Mouse (Mus musculus) T-cell, adult 2 months (primary cell): ENCODE measurements around the gene Pax6.

Experiments
- DNase-seq: peaks from one replicate; pipeline ENCODE4 v3.0.0; 2022; ENCODE audit warnings: low spot score

Pax6 gene

GRCm38 (mm10) chr2:105684991-105685650 lies 16.4 kb downstream of the Pax6 start:
- DNase-seq: no peak

GRCm38 (mm10) chr2:105685651-105686050 lies 17.0 kb downstream of the Pax6 start:
- DNase-seq: no peak

GRCm38 (mm10) chr2:105686363-105687316 lies 17.9 kb downstream of the Pax6 start:
- no peak for DNase-seq

- DNase-seq: no peak
Measured at GRCm38 (mm10) chr2:105687317-105687991, 18.8 kb downstream of the Pax6 start.

- DNase-seq: no peak
Measured at GRCm38 (mm10) chr2:105688011-105688410, 19.3 kb downstream of the Pax6 start.

- no peak for DNase-seq
Measured at GRCm38 (mm10) chr2:105688436-105689303, 20.0 kb downstream of the Pax6 start.

- no peak for DNase-seq
Measured at GRCm38 (mm10) chr2:105689304-105689770, 20.6 kb downstream of the Pax6 start.

- DNase-seq: no peak
Measured at GRCm38 (mm10) chr2:105689771-105690639, 21.3 kb downstream of the Pax6 start.

GRCm38 (mm10) chr2:105691296-105691695 lies 22.6 kb downstream of the Pax6 start:
- DNase-seq: no peak

GRCm38 (mm10) chr2:105697741-105698140 lies 29.0 kb downstream of the Pax6 start:
- DNase-seq: no peak

GRCm38 (mm10) chr2:105698631-105699030 lies 29.9 kb downstream of the Pax6 start:
- DNase-seq: no peak

- DNase-seq: no peak
Measured at GRCm38 (mm10) chr2:105701781-105702180, 33.1 kb downstream of the Pax6 start.

- DNase-seq: no peak
Measured at GRCm38 (mm10) chr2:105702586-105702985, 33.9 kb downstream of the Pax6 start.

- no peak for DNase-seq
Measured at GRCm38 (mm10) chr2:105705320-105705719, 36.6 kb downstream of the Pax6 start.

GRCm38 (mm10) chr2:105709126-105709525 lies 40.4 kb downstream of the Pax6 start:
- DNase-seq: no peak

GRCm38 (mm10) chr2:105710511-105710910 lies 41.8 kb downstream of the Pax6 start:
- DNase-seq: no peak

GRCm38 (mm10) chr2:105715409-105716115 lies 46.9 kb downstream of the Pax6 start:
- no peak for DNase-seq

- no peak for DNase-seq
Measured at GRCm38 (mm10) chr2:105726657-105727056, 58.0 kb downstream of the Pax6 start.

- DNase-seq: no peak
Measured at GRCm38 (mm10) chr2:105730704-105731103, 62.0 kb downstream of the Pax6 start.

GRCm38 (mm10) chr2:105736166-105736565 lies 67.5 kb downstream of the Pax6 start:
- no peak for DNase-seq
